Mouse (Mus musculus) brain, embryonic 14.5 days (tissue): ENCODE results near the gene Gramd4.

Experiments used
- CTCF ChIP-seq: fragments of 200-500 bp; IDR thresholded peaks from 2 replicates; pipeline ENCODE4 v1.5.1; 2012; ENCODE audit warnings: inconsistent platforms, mild to moderate bottlenecking, moderate library complexity, borderline replicate concordance; ENCODE audit not compliant: insufficient read depth, insufficient read length; ENCODE audit errors: extremely low read depth
- POLR2A ChIP-seq: fragments of 200-500 bp; IDR thresholded peaks from 2 replicates; pipeline ENCODE4 v1.6.1; 2012; ENCODE audit warnings: mild to moderate bottlenecking, inconsistent platforms, borderline replicate concordance; ENCODE audit not compliant: poor library complexity, insufficient read depth, insufficient read length, severe bottlenecking; ENCODE audit errors: extremely low read depth

- TF ChIP-seq CTCF, result no peak
- no peak for TF ChIP-seq POLR2A
Observed at GRCm38 (mm10) chr15:86119186-86119585, 61.7 kb downstream of the Gramd4 start.
